Comparison of ENCODE assay signal across 8 mouse cellular contexts in genomic region chr5:41767296-41768200, GRCm38 (mm10). TPM values are rescaled to one million over a fixed set of nuclear protein-coding genes. Genes with fewer than 3 reads are reported as not detected.
DNase-seq lines count a peak whose midpoint lies in the region; ATAC-seq and TF ChIP-seq lines count a peak whose summit lies in the region.

No protein-coding gene starts in this region.

- peak overlapping the region; percentile 45 for H3K4me3 ChIP-seq in intestine, postnatal 0 days (ENCODE audit: low read depth, low read length)
- H3K4me3 ChIP-seq in neural tube, embryonic 13.5 days: peak overlapping the region; percentile 21

- ATAC-seq in intestine, postnatal 0 days: no peak
- ATAC-seq in neural tube, embryonic 13.5 days (ENCODE audit: low read depth): no peak

- H3K4me1 ChIP-seq in intestine, postnatal 0 days (replicated peaks; ENCODE audit: control insufficient read depth, insufficient read depth, low read length): no peaks in the 10 kb centered on the region
- peaks cover 35% of the 10 kb centered on the region for H3K4me1 ChIP-seq in neural tube, embryonic 13.5 days (replicated peaks)

- no peak for TF ChIP-seq CTCF in intestine, postnatal 0 days (IDR thresholded peaks at IDR 0.05; ENCODE audit: low read depth)

- peak; percentile 18 for DNase-seq in cerebellum, adult 9-10 months
- DNase-seq in cerebellum, postnatal 4 days (ENCODE audit: low spot score in 2 of 2): no peak
- DNase-seq in thymus, postnatal 14 days: peak; percentile 6
- no peak for DNase-seq in thymus, adult 18-20 months
- no peak for DNase-seq in urinary bladder, adult 2 months (ENCODE audit: low spot score)
- no peak for DNase-seq in right cerebral cortex, postnatal 36 days (ENCODE audit: low spot score in 2 of 2)

- peaks cover 60% of the 10 kb centered on the region for H3K27me3 ChIP-seq in intestine, postnatal 0 days (replicated peaks; ENCODE audit: control insufficient read depth, insufficient read depth, low read length)
- peaks cover 79% of the 10 kb centered on the region for H3K27me3 ChIP-seq in neural tube, embryonic 13.5 days

- no peaks in the 10 kb centered on the region for H3K36me3 ChIP-seq in intestine, postnatal 0 days (ENCODE audit: control insufficient read depth, insufficient read depth)
- no peaks in the 10 kb centered on the region for H3K36me3 ChIP-seq in neural tube, embryonic 13.5 days

- 24% methylated on average over 33 of the region's 33 CpGs for WGBS in intestine, postnatal 0 days
- 2% methylated on average over 33 of the region's 33 CpGs for WGBS in neural tube, embryonic 13.5 days

- no peak overlapping the region for H3K9ac ChIP-seq in intestine, postnatal 0 days (ENCODE audit: low read depth, low read length)
- H3K9ac ChIP-seq in neural tube, embryonic 13.5 days: no peak overlapping the region

- H3K4me2 ChIP-seq in intestine, postnatal 0 days (replicated peaks; ENCODE audit: low read depth): peak overlapping the region; percentile 64
- H3K4me2 ChIP-seq in neural tube, embryonic 13.5 days: peak overlapping the region; percentile 52

- H3K9me3 ChIP-seq in intestine, postnatal 0 days (ENCODE audit: control insufficient read depth): no peaks in the 10 kb centered on the region
- no peaks in the 10 kb centered on the region for H3K9me3 ChIP-seq in neural tube, embryonic 13.5 days

- no peak overlapping the region for H3K27ac ChIP-seq in intestine, postnatal 0 days (ENCODE audit: low read depth, low read length)
- no peak overlapping the region for H3K27ac ChIP-seq in neural tube, embryonic 13.5 days (replicated peaks)

RNA-seq across cellular contexts. Expression of gene Nkx3-2, which starts 3.2 kb away (rescaled TPM):
- 0.89 and 1.4 TPM in 2 replicates for polyA plus RNA-seq in intestine, postnatal 0 days (2015; fragmentation: Nextera tagmentation; extraction: Ambion mirVana)
- 0.22 and 1.2 TPM in 2 replicates for polyA plus RNA-seq in neural tube, embryonic 13.5 days (2015; fragmentation: Nextera tagmentation; extraction: Ambion mirVana)
- not detected in 2 replicates for polyA plus RNA-seq in urinary bladder, adult 2 months (2012; rRNA removed)

RNA-seq across cellular contexts. Expression of gene Rab28, which starts 59.6 kb away (rescaled TPM):
- 40.8 and 43.4 TPM in 2 replicates for polyA plus RNA-seq in intestine, postnatal 0 days (2015; fragmentation: Nextera tagmentation; extraction: Ambion mirVana)
- polyA plus RNA-seq in neural tube, embryonic 13.5 days (2015; fragmentation: Nextera tagmentation; extraction: Ambion mirVana): 68.3 and 69.3 TPM in 2 replicates
- 49.1 and 52.4 TPM in 2 replicates for polyA plus RNA-seq in urinary bladder, adult 2 months (2012; rRNA removed)

Comparison
In these comparisons a context has a peak if more than half of its experiments do, and no peak if none do; other contexts are left out.
1. DNase-seq: peak in cerebellum, adult 9-10 months (single experiment) and thymus, postnatal 14 days (single experiment); none in cerebellum, postnatal 4 days (0 of 2), thymus, adult 18-20 months (0 of 2), urinary bladder, adult 2 months (single experiment) and right cerebral cortex, postnatal 36 days (0 of 2).